Mouse (Mus musculus) G1E (cell line): ENCODE data around the gene Cnksr1.

Experiments used
- CTCF ChIP-seq: IDR thresholded peaks from 2 replicates; pipeline ENCODE4 v1.5.1; 2012; ENCODE audit warnings: low read depth, low read length, inconsistent platforms, mixed read lengths
- GATA1 ChIP-seq: IDR thresholded peaks from 2 replicates; pipeline ENCODE4 v1.6.1; 2012; ENCODE audit warnings: borderline replicate concordance, low read length, inconsistent platforms, mixed read lengths
- POLR2AphosphoS5 ChIP-seq: IDR thresholded peaks from 2 replicates; pipeline ENCODE4 v1.6.1; 2012; ENCODE audit warnings: low read depth, low read length, inconsistent platforms; ENCODE audit not compliant: insufficient replicate concordance
- TAL1 ChIP-seq: conservative IDR thresholded peaks from 2 replicates; pipeline ENCODE4 v1.6.1; 2012; ENCODE audit warnings: low read depth, low read length, inconsistent platforms, mixed read lengths

DNA sequence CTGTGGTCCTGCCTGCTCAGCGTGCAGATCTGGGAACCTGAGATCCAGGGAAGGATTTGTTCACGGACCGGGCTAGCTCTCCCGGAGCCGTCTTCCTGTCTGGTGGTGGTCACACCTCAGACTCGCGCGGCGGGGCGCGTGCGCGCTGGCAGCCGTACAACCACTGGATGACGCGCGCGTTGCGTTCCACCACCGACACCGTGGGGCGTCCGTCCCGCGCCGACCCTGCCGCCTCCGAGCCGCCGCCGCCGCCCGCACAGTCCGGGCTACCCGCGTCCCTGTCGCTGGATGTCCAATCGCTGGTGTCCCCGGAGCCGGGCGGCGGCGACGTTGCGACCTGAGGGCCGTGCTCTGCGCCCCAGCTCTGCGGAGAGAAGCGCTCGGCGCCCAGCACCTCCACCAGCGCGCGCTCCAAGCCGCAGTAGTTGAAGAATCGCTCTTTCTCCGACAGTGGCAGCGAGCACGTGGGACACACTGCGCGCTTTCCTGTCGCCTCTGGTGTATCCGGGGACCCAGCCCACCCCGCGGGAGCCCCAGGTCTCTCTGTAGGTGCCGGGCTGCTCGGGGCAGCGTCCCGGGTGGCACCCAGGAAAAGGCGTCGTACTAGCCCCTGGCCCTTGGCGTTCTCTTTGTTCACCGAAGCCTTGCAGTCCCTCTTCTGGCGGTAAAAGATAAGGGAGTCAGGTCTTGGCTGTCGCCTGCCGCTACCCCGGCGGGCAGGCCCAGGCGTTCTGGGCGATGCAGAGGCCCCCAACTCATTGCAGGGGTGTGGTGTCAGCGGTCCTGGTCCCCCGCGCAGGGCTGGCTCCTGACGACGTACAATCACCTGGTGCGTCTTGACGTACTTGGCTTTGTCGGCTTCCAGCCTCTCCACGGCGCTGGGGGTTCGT lies 13.3 kb upstream of the Cnksr1 start:
- TF ChIP-seq CTCF: no peak
- TF ChIP-seq GATA1: no peak
- no peak for TF ChIP-seq POLR2AphosphoS5
- no peak for TF ChIP-seq TAL1
